Mouse (Mus musculus) myocyte (in vitro differentiated cells): ENCODE measurements at regions not wholly inside any gene's neighbourhood (a gene's known extent, or its start where the extent isn't known, plus 50 kb on each side); places are given as distances from the start of the nearest gene placed in this dataset.

ENCODE experiments used
- H3K27me3 ChIP-seq: one replicate; pipeline ENCODE4 v1.6.1; 2011; ENCODE audit not compliant: control insufficient read depth, insufficient read depth, insufficient read length
- H3K36me3 ChIP-seq: one replicate; pipeline ENCODE4 v1.6.1; 2011; ENCODE audit not compliant: control insufficient read depth, insufficient read depth
- H3K4me2 ChIP-seq: one replicate; pipeline ENCODE4 v1.6.1; 2011; ENCODE audit warnings: low read depth, control low read depth
- H3K4me3 ChIP-seq: one replicate; pipeline ENCODE4 v1.5.1; 2011; ENCODE audit warnings: mild to moderate bottlenecking, control low read depth, moderate library complexity
- H3K79me2 ChIP-seq: one replicate; pipeline ENCODE4 v1.6.1; 2011; ENCODE audit not compliant: control insufficient read depth, insufficient read depth
- H3ac ChIP-seq: one replicate; pipeline ENCODE4 v1.6.1; 2011; ENCODE audit not compliant: control insufficient read depth, insufficient read length
- CEBPB ChIP-seq: IDR thresholded peaks from 2 replicates; pipeline ENCODE4 v1.6.1; 2011; ENCODE audit warnings: mild to moderate bottlenecking, moderate library complexity; ENCODE audit not compliant: poor library complexity, insufficient read depth, severe bottlenecking
- E2F4 ChIP-seq: IDR thresholded peaks from one replicate; pipeline ENCODE4 v1.6.1; 2011; ENCODE audit warnings: mild to moderate bottlenecking, control low read depth, moderate library complexity; ENCODE audit not compliant: insufficient read depth
- MAX ChIP-seq: IDR thresholded peaks from one replicate; pipeline ENCODE4 v1.6.1; 2011; ENCODE audit warnings: low read depth, mild to moderate bottlenecking, control low read depth
- MYOD1 ChIP-seq, 3 experiments: IDR thresholded peaks; one replicate each; pipeline ENCODE4 v1.6.1; 2011; ENCODE audit warnings: control low read depth in 2 of 3, low read depth in 2 of 3, mild to moderate bottlenecking in 2 of 3, moderate library complexity in 1 of 3; ENCODE audit not compliant: insufficient read length in 2 of 3, control insufficient read depth in 1 of 3
- MYOG ChIP-seq, 3 experiments: IDR thresholded peaks; one replicate each; pipeline ENCODE4 v1.6.1; 2011; ENCODE audit warnings: control low read depth in 2 of 3, low read depth in 2 of 3, mild to moderate bottlenecking in 2 of 3; ENCODE audit not compliant: insufficient read length in 2 of 3, control insufficient read depth in 1 of 3, insufficient read depth in 1 of 3
- POLR2A ChIP-seq: IDR thresholded peaks from one replicate; pipeline ENCODE4 v1.6.1; 2011; ENCODE audit warnings: low read depth, mild to moderate bottlenecking, control low read depth, moderate library complexity; ENCODE audit not compliant: insufficient read length
- POLR2AphosphoS2 ChIP-seq: IDR thresholded peaks from one replicate; pipeline ENCODE4 v1.6.1; 2011; ENCODE audit warnings: low read depth, control low read depth; ENCODE audit not compliant: insufficient read length
- REST ChIP-seq: IDR thresholded peaks from one replicate; pipeline ENCODE4 v1.6.1; 2011; ENCODE audit warnings: mild to moderate bottlenecking, control low read depth, moderate library complexity; ENCODE audit not compliant: insufficient read depth, insufficient read length
- SRF ChIP-seq: IDR thresholded peaks from one replicate; pipeline ENCODE4 v1.6.1; 2011; ENCODE audit warnings: low read depth; ENCODE audit not compliant: control insufficient read depth, insufficient read length
- TCF12 ChIP-seq: IDR thresholded peaks from one replicate; pipeline ENCODE4 v1.6.1; 2011; ENCODE audit warnings: mild to moderate bottlenecking, control low read depth; ENCODE audit not compliant: poor library complexity, insufficient read depth, severe bottlenecking
- TCF3 ChIP-seq: IDR thresholded peaks from one replicate; pipeline ENCODE4 v1.6.1; 2011; ENCODE audit warnings: low read depth, control low read depth; ENCODE audit not compliant: insufficient read length
- USF1 ChIP-seq: IDR thresholded peaks from one replicate; pipeline ENCODE4 v1.6.1; 2011; ENCODE audit warnings: low read depth, mild to moderate bottlenecking, control low read depth, moderate library complexity

GRCm38 (mm10) chr5:126964577-126964976 is 277.0 kb upstream of the Tmem132c start:
- TF ChIP-seq REST (no peak), E2F4 (no peak), MYOD1 (IDR thresholded peaks at IDR 0.05; ENCODE audit: control insufficient read depth in 1 of 3, insufficient read length in 2 of 3, low read depth in 2 of 3) (no peak), POLR2A (no peak), TCF3 (no peak), POLR2AphosphoS2 (no peak), MYOG (IDR thresholded peaks at IDR 0.05; ENCODE audit: control insufficient read depth in 1 of 3, insufficient read depth in 1 of 3, insufficient read length in 2 of 3, low read depth in 2 of 3) (no peak), MAX (no peak), TCF12 (no peak), SRF (no peak)
- no peak overlapping the region for H3K4me3 ChIP-seq

GRCm38 (mm10) chr5:126967076-126967475 is 274.5 kb upstream of the Tmem132c start:
- no peak for TF ChIP-seq MAX
- no peak for TF ChIP-seq CEBPB
- TF ChIP-seq SRF, result no peak
- TF ChIP-seq POLR2A, result no peak
- TF ChIP-seq REST, result no peak
- no peak for TF ChIP-seq POLR2AphosphoS2
- no peak for TF ChIP-seq MYOD1 (IDR thresholded peaks at IDR 0.05; ENCODE audit: control insufficient read depth in 1 of 3, insufficient read length in 2 of 3, low read depth in 2 of 3)
- no peak for TF ChIP-seq E2F4
- no peak for TF ChIP-seq USF1
- no peak for TF ChIP-seq MYOG (IDR thresholded peaks at IDR 0.05; ENCODE audit: control insufficient read depth in 1 of 3, insufficient read depth in 1 of 3, insufficient read length in 2 of 3, low read depth in 2 of 3)
- TF ChIP-seq TCF3, result no peak
- no peak for TF ChIP-seq TCF12
- no peaks in the 10 kb centered on the region for H3K36me3 ChIP-seq
- no peaks in the 10 kb centered on the region for H3K27me3 ChIP-seq
- H3K4me3 ChIP-seq, result no peak overlapping the region
- no peak overlapping the region for H3ac ChIP-seq
- no peak overlapping the region for H3K4me2 ChIP-seq
- H3K79me2 ChIP-seq, result no peaks in the 10 kb centered on the region

More at GRCm38 (mm10) chr5:126964577-126964976, 277.0 kb upstream of the Tmem132c start:
- Histone ChIP-seq H3K4me2 (no peak overlapping the region), H3K27me3 (no peaks in the 10 kb centered on the region), H3K36me3 (no peaks in the 10 kb centered on the region), H3ac (no peak overlapping the region), H3K79me2 (no peaks in the 10 kb centered on the region)

- H3K36me3 ChIP-seq, result no peaks in the 10 kb centered on the region
- no peak overlapping the region for H3K4me2 ChIP-seq
- no peaks in the 10 kb centered on the region for H3K27me3 ChIP-seq
- no peaks in the 10 kb centered on the region for H3K79me2 ChIP-seq
- no peak for TF ChIP-seq POLR2AphosphoS2
- TF ChIP-seq MAX, result no peak
- TF ChIP-seq MYOD1 (IDR thresholded peaks at IDR 0.05; ENCODE audit: control insufficient read depth in 1 of 3, insufficient read length in 2 of 3, low read depth in 2 of 3), result no peak
- TF ChIP-seq REST, result no peak
- TF ChIP-seq MYOG (IDR thresholded peaks at IDR 0.05; ENCODE audit: control insufficient read depth in 1 of 3, insufficient read depth in 1 of 3, insufficient read length in 2 of 3, low read depth in 2 of 3), result no peak
- TF ChIP-seq TCF3, result no peak
- no peak for TF ChIP-seq USF1
- no peak for TF ChIP-seq CEBPB
- TF ChIP-seq POLR2A, result no peak
- no peak for TF ChIP-seq E2F4
- no peak for TF ChIP-seq TCF12
- no peak overlapping the region for H3K4me3 ChIP-seq
- H3ac ChIP-seq, result no peak overlapping the region
These were observed 272.2 kb upstream of the Tmem132c start for GRCm38 (mm10) chr5:126969373-126969772.

GRCm38 (mm10) chr5:126971284-126971683 is 270.3 kb upstream of the Tmem132c start:
- H3K79me2 ChIP-seq, result no peaks in the 10 kb centered on the region
- H3ac ChIP-seq, result no peak overlapping the region
- H3K36me3 ChIP-seq, result no peaks in the 10 kb centered on the region
- no peak overlapping the region for H3K4me3 ChIP-seq
- H3K27me3 ChIP-seq, result no peaks in the 10 kb centered on the region
- H3K4me2 ChIP-seq, result no peak overlapping the region
- TF ChIP-seq SRF (no peak), USF1 (no peak), MYOD1 (IDR thresholded peaks at IDR 0.05; ENCODE audit: control insufficient read depth in 1 of 3, insufficient read length in 2 of 3, low read depth in 2 of 3) (no peak), CEBPB (no peak), POLR2A (no peak), TCF3 (no peak), POLR2AphosphoS2 (no peak), E2F4 (no peak), MYOG (IDR thresholded peaks at IDR 0.05; ENCODE audit: control insufficient read depth in 1 of 3, insufficient read depth in 1 of 3, insufficient read length in 2 of 3, low read depth in 2 of 3) (no peak), REST (no peak), MAX (no peak), TCF12 (no peak)

- Histone ChIP-seq H3ac (no peak overlapping the region), H3K79me2 (no peaks in the 10 kb centered on the region), H3K27me3 (no peaks in the 10 kb centered on the region), H3K4me2 (no peak overlapping the region), H3K36me3 (no peaks in the 10 kb centered on the region), H3K4me3 (no peak overlapping the region)
- TF ChIP-seq REST (no peak), TCF12 (no peak), USF1 (no peak), MYOG (IDR thresholded peaks at IDR 0.05; ENCODE audit: control insufficient read depth in 1 of 3, insufficient read depth in 1 of 3, insufficient read length in 2 of 3, low read depth in 2 of 3) (no peak)
These were observed 269.6 kb upstream of the Tmem132c start for GRCm38 (mm10) chr5:126971981-126972380.
